Mouse (Mus musculus) ovary, postnatal 14 days (tissue): ENCODE data around the gene Gm44596.
"Not testable (repeated sequence)": the region's sequence is repeated elsewhere in the genome, so short reads cannot be mapped to it uniquely, and the experiment has no call there.

ENCODE experiments used
- DNase-seq: peaks from one replicate; pipeline ENCODE4 v3.0.0; 2022; ENCODE audit warnings: low spot score

Gm44596 gene

GRCm38 (mm10) chr6:128380594-128381167 lies 5.4 kb downstream of the Gm44596 start:
- not testable (repeated sequence) for DNase-seq

- DNase-seq, result no peak
These were observed 6.0 kb downstream of the Gm44596 start for GRCm38 (mm10) chr6:128381254-128381653.

GRCm38 (mm10) chr6:128383752-128384151 lies 8.4 kb downstream of the Gm44596 start:
- DNase-seq, result no peak

GRCm38 (mm10) chr6:128385026-128385425 lies 9.7 kb downstream of the Gm44596 start:
- DNase-seq, result no peak

GRCm38 (mm10) chr6:128389185-128389584 lies 13.9 kb downstream of the Gm44596 start:
- DNase-seq, result no peak

GRCm38 (mm10) chr6:128390683-128391082 lies 15.4 kb downstream of the Gm44596 start:
- no peak for DNase-seq

- no peak for DNase-seq
These were observed 22.4 kb downstream of the Gm44596 start for GRCm38 (mm10) chr6:128397574-128398261.

- no peak for DNase-seq
These were observed 23.7 kb downstream of the Gm44596 start, which contains the start of gene Nrip2 for GRCm38 (mm10) chr6:128398996-128399395. Gene Nrip2 (plus strand): TSS chr6:128399296.

GRCm38 (mm10) chr6:128399421-128400185 lies 24.3 kb downstream of the Gm44596 start:
- peak; percentile 57 for DNase-seq

- DNase-seq, result no peak
These were observed 29.4 kb downstream of the Gm44596 start for GRCm38 (mm10) chr6:128404708-128405107.

GRCm38 (mm10) chr6:128408544-128409125 lies 33.3 kb downstream of the Gm44596 start:
- DNase-seq, result no peak

- DNase-seq, result no peak
These were observed 35.0 kb downstream of the Gm44596 start for GRCm38 (mm10) chr6:128410305-128410704.

GRCm38 (mm10) chr6:128411115-128411514 lies 35.8 kb downstream of the Gm44596 start:
- DNase-seq, result peak; percentile 80

- no peak for DNase-seq
These were observed 40.9 kb downstream of the Gm44596 start for GRCm38 (mm10) chr6:128416169-128416568.

- DNase-seq, result no peak
These were observed 42.8 kb downstream of the Gm44596 start for GRCm38 (mm10) chr6:128418076-128418475.

- no peak for DNase-seq
These were observed 45.7 kb downstream of the Gm44596 start for GRCm38 (mm10) chr6:128421036-128421435.

GRCm38 (mm10) chr6:128421480-128421879 lies 46.2 kb downstream of the Gm44596 start:
- DNase-seq, result no peak

- DNase-seq, result no peak
These were observed 48.4 kb downstream of the Gm44596 start for GRCm38 (mm10) chr6:128423496-128424268.

GRCm38 (mm10) chr6:128424269-128425019 lies 49.1 kb downstream of the Gm44596 start, which contains the start of gene Itfg2:
Gene Itfg2 (minus strand): TSS chr6:128424931.
- peak; percentile 86 for DNase-seq

- DNase-seq, result no peak
These were observed 49.7 kb downstream of the Gm44596 start for GRCm38 (mm10) chr6:128425046-128425445.

- DNase-seq, result no peak
These were observed 52.3 kb downstream of the Gm44596 start for GRCm38 (mm10) chr6:128427571-128427970.
